Mouse (Mus musculus): Measurements from ENCODE around the gene Togaram2. TPM values are rescaled to one million over a fixed set of nuclear protein-coding genes. Genes with fewer than 3 reads are reported as not detected.
A peak's percentile ranks its signal among the peaks of the same experiment; 100 is the strongest.

Gene Togaram2
- total and polyA plus RNA-seq, 2 experiments from 2014 or later = 1.0 to 1.2 TPM

GRCm38 (mm10) chr17:71715034-71715433 lies 42.0 kb downstream of the Togaram2 start:
- DNase-seq (ENCODE audit: low spot score) = no peak
- Histone ChIP-seq H3K9ac (replicated peaks; ENCODE audit: low read length) (no peak overlapping the region), H3K4me1 (ENCODE audit: insufficient read depth, low read length) (no peaks in the 10 kb centered on the region), H3K36me3 (ENCODE audit: insufficient read depth, low read length) (no peaks in the 10 kb centered on the region), H3K27me3 (ENCODE audit: insufficient read depth, low read length) (no peaks in the 10 kb centered on the region), H3K4me2 (ENCODE audit: low read depth, low read length) (no peak overlapping the region), H3K4me3 (ENCODE audit: low read length) (no peak overlapping the region), H3K27ac (no peak overlapping the region), H3K9me3 (ENCODE audit: low read length) (no peaks in the 10 kb centered on the region)
- ATAC-seq = no peak
- TF ChIP-seq CTCF (IDR thresholded peaks at IDR 0.05; ENCODE audit: low read depth) = no peak
- WGBS = 65% methylated on average over 3 of the region's 3 CpGs

GRCm38 (mm10) chr17:71717881-71718625 lies 45.0 kb downstream of the Togaram2 start:
- no peak overlapping the region for H3K27ac ChIP-seq
- no peak overlapping the region for H3K4me2 ChIP-seq (ENCODE audit: low read depth, low read length)
- ATAC-seq = no peak
- H3K4me3 ChIP-seq (ENCODE audit: low read length) = no peak overlapping the region
- no peak overlapping the region for H3K9ac ChIP-seq (replicated peaks; ENCODE audit: low read length)
- 90% methylated on average over 8 of the region's 8 CpGs for WGBS
- H3K9me3 ChIP-seq (ENCODE audit: low read length) = no peaks in the 10 kb centered on the region
- H3K36me3 ChIP-seq (ENCODE audit: insufficient read depth, low read length) = no peaks in the 10 kb centered on the region
- peaks cover 7% of the 10 kb centered on the region; the same call in 1 of the 2 replicates for H3K4me1 ChIP-seq (ENCODE audit: insufficient read depth, low read length)
- DNase-seq (ENCODE audit: low spot score) = no peak
- no peaks in the 10 kb centered on the region for H3K27me3 ChIP-seq (ENCODE audit: insufficient read depth, low read length)
- TF ChIP-seq CTCF (IDR thresholded peaks at IDR 0.05; ENCODE audit: low read depth) = no peak

- peak; percentile 29; the same call in 1 of the 2 replicates for ATAC-seq
- DNase-seq (ENCODE audit: low spot score) = peak; percentile 56
- H3K27ac ChIP-seq = no peak overlapping the region
- H3K27me3 ChIP-seq (ENCODE audit: insufficient read depth, low read length) = no peaks in the 10 kb centered on the region
- no peak overlapping the region for H3K4me2 ChIP-seq (ENCODE audit: low read depth, low read length)
- no peak overlapping the region for H3K9ac ChIP-seq (replicated peaks; ENCODE audit: low read length)
- no peak overlapping the region for H3K4me3 ChIP-seq (ENCODE audit: low read length)
- TF ChIP-seq CTCF (IDR thresholded peaks at IDR 0.05; ENCODE audit: low read depth) = no peak
- peaks cover 7% of the 10 kb centered on the region; the same call in 1 of the 2 replicates for H3K4me1 ChIP-seq (ENCODE audit: insufficient read depth, low read length)
- H3K9me3 ChIP-seq (ENCODE audit: low read length) = no peaks in the 10 kb centered on the region
- no peaks in the 10 kb centered on the region for H3K36me3 ChIP-seq (ENCODE audit: insufficient read depth, low read length)
These were observed 47.4 kb downstream of the Togaram2 start for GRCm38 (mm10) chr17:71720434-71720833.

- H3K9me3 ChIP-seq (ENCODE audit: low read length) = no peaks in the 10 kb centered on the region
These were observed 48.0 kb downstream of the Togaram2 start for GRCm38 (mm10) chr17:71721019-71721418.

GRCm38 (mm10) chr17:71730655-71731054 lies 57.6 kb downstream of the Togaram2 start:
- TF ChIP-seq CTCF (IDR thresholded peaks at IDR 0.05; ENCODE audit: low read depth) = no peak
- ATAC-seq (peak; percentile 38; the same call in 1 of the 2 replicates), DNase-seq (ENCODE audit: low spot score) (no peak)
- Histone ChIP-seq H3K36me3 (ENCODE audit: insufficient read depth, low read length) (no peaks in the 10 kb centered on the region), H3K4me3 (ENCODE audit: low read length) (no peak overlapping the region), H3K9me3 (ENCODE audit: low read length) (no peaks in the 10 kb centered on the region), H3K4me2 (ENCODE audit: low read depth, low read length) (no peak overlapping the region), H3K27me3 (ENCODE audit: insufficient read depth, low read length) (no peaks in the 10 kb centered on the region), H3K27ac (no peak overlapping the region), H3K4me1 (ENCODE audit: insufficient read depth, low read length) (no peaks in the 10 kb centered on the region), H3K9ac (replicated peaks; ENCODE audit: low read length) (no peak overlapping the region)
- WGBS = 67% methylated on average over 2 of the region's 2 CpGs

More at GRCm38 (mm10) chr17:71721019-71721418, 48.0 kb downstream of the Togaram2 start:
- Histone ChIP-seq H3K27ac (no peak overlapping the region), H3K27me3 (ENCODE audit: insufficient read depth, low read length) (no peaks in the 10 kb centered on the region), H3K4me2 (ENCODE audit: low read depth, low read length) (no peak overlapping the region), H3K36me3 (ENCODE audit: insufficient read depth, low read length) (no peaks in the 10 kb centered on the region), H3K9ac (replicated peaks; ENCODE audit: low read length) (no peak overlapping the region), H3K4me1 (ENCODE audit: insufficient read depth, low read length) (peaks cover 7% of the 10 kb centered on the region; the same call in 1 of the 2 replicates), H3K4me3 (ENCODE audit: low read length) (no peak overlapping the region)
- no peak for TF ChIP-seq CTCF (IDR thresholded peaks at IDR 0.05; ENCODE audit: low read depth)
- ATAC-seq (no peak), DNase-seq (ENCODE audit: low spot score) (no peak)
- WGBS = 84% methylated on average over 3 of the region's 3 CpGs

DNA sequence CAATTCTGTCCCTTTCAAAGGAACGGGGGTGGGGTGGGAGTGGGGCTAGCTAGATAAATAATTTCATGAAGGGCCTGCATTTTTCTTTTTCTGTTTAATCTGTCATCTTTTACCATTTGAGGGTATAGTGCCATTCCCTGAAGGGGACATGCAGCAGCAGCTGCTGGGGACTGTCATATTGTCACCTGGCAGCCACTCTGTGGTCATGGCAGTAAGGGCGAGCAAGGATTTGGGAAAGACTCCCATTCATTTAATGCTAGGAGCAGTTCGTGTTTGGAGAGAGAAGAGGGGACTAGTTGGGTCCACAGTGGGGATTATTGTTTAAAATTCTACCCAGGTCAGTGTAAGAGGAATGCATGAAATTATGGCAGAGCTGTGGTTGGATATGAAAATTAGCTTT lies 63.4 kb downstream of the Togaram2 start:
- no peak for TF ChIP-seq CTCF (IDR thresholded peaks at IDR 0.05; ENCODE audit: low read depth)

GRCm38 (mm10) chr17:71742156-71742555 lies 69.1 kb downstream of the Togaram2 start:
- H3K36me3 ChIP-seq (ENCODE audit: insufficient read depth, low read length) = no peaks in the 10 kb centered on the region
- TF ChIP-seq CTCF (IDR thresholded peaks at IDR 0.05; ENCODE audit: low read depth) = no peak
- no peak for ATAC-seq
- no peak overlapping the region for H3K4me3 ChIP-seq (ENCODE audit: low read length)
- no peak overlapping the region for H3K27ac ChIP-seq
- no peaks in the 10 kb centered on the region for H3K9me3 ChIP-seq (ENCODE audit: low read length)
- peaks cover 13% of the 10 kb centered on the region; the same call in 1 of the 2 replicates for H3K4me1 ChIP-seq (ENCODE audit: insufficient read depth, low read length)
- no peak overlapping the region for H3K4me2 ChIP-seq (ENCODE audit: low read depth, low read length)
- H3K27me3 ChIP-seq (ENCODE audit: insufficient read depth, low read length) = no peaks in the 10 kb centered on the region
- H3K9ac ChIP-seq (replicated peaks; ENCODE audit: low read length) = no peak overlapping the region
- DNase-seq (ENCODE audit: low spot score) = no peak
- 87% methylated on average over 3 of the region's 3 CpGs for WGBS

More for the DNA sequence above, 63.4 kb downstream of the Togaram2 start:
- Histone ChIP-seq H3K27ac (no peak overlapping the region), H3K9ac (replicated peaks; ENCODE audit: low read length) (no peak overlapping the region), H3K4me2 (ENCODE audit: low read depth, low read length) (no peak overlapping the region), H3K9me3 (ENCODE audit: low read length) (no peaks in the 10 kb centered on the region), H3K4me3 (ENCODE audit: low read length) (no peak overlapping the region), H3K36me3 (ENCODE audit: insufficient read depth, low read length) (no peaks in the 10 kb centered on the region), H3K27me3 (ENCODE audit: insufficient read depth, low read length) (no peaks in the 10 kb centered on the region), H3K4me1 (ENCODE audit: insufficient read depth, low read length) (0 out of 2 replicates have a peak, but pooled peaks cover 2% of the 10 kb centered on the region)
- no peak for DNase-seq (ENCODE audit: low spot score)
- 53% methylated on average over 3 of the region's 3 CpGs for WGBS
- no peak for ATAC-seq
